Mouse (Mus musculus): ENCODE results near the gene Rbfox1. TPM values are rescaled to one million over a fixed set of nuclear protein-coding genes. Genes with fewer than 3 reads are reported as not detected.
A peak's percentile ranks its signal among the peaks of the same experiment; 100 is the strongest.

Gene Rbfox1
- total and polyA plus RNA-seq, 2 experiments from 2014 or later = 129 to 214 TPM

DNA sequence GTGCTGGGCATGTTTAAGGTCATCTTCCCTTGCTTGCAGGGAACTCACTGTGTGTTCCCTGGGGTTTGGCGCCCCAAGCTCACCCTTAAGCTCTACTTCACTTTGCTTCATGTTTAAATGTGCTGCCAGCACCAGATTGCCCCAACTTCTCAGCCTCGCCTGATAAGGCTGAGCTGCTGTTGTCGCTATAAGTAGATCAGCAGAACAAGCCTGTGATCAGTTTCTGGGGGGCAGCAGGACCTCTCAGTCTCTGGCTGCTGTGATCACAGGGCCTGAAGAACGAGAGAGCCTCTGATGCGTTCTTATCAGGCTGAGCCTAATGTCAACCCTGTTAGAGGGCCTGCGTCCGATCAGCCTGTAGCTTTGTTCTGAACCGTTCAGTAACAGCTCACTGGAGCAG is 1255.8 kb downstream of the Rbfox1 start:
- H3K9me3 ChIP-seq (ENCODE audit: low read length) = no peaks in the 10 kb centered on the region
- no peaks in the 10 kb centered on the region for H3K36me3 ChIP-seq (ENCODE audit: insufficient read depth)
- H3K4me1 ChIP-seq (ENCODE audit: insufficient read depth) = peaks cover 9% of the 10 kb centered on the region; the same call in 1 of the 2 replicates
- ATAC-seq (peak; percentile 6; the same call in 1 of the 2 replicates), DNase-seq (peak; percentile 35)
- 44% methylated on average over 8 of the region's 8 CpGs for WGBS
- no peak overlapping the region for H3K4me2 ChIP-seq (ENCODE audit: low read depth)
- H3K9ac ChIP-seq = no peak overlapping the region
- H3K27ac ChIP-seq (ENCODE audit: low read depth, low read length) = no peak overlapping the region
- no peaks in the 10 kb centered on the region for H3K27me3 ChIP-seq (ENCODE audit: insufficient read depth, low read length)
- H3K4me3 ChIP-seq (ENCODE audit: low read depth, low read length) = no peak overlapping the region
- no peak for TF ChIP-seq CTCF (IDR thresholded peaks at IDR 0.05; ENCODE audit: low read depth)

DNA sequence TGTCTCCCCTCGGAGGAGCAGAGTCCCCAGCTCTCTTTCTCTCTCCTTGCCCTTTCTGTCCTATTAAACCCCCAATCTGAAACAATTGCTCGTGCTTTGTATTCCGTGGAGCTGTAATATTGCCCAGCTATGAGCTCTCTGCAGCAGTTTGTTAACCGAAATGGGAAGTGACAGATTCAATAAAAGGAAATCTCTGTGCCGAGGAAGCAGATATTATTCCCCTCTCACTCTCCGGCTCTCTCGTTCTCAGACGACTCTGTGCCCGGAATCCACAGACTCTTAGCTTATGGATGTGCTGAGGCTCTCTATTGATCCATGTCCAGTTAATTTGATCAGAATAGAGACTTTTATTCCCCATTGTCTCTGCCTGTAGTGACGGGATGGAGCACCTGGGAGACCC is 1260.3 kb downstream of the Rbfox1 start:
- Histone ChIP-seq H3K9me3 (ENCODE audit: low read length) (no peaks in the 10 kb centered on the region), H3K9ac (no peak overlapping the region), H3K27me3 (ENCODE audit: insufficient read depth, low read length) (no peaks in the 10 kb centered on the region), H3K36me3 (ENCODE audit: insufficient read depth) (no peaks in the 10 kb centered on the region), H3K27ac (ENCODE audit: low read depth, low read length) (no peak overlapping the region), H3K4me2 (ENCODE audit: low read depth) (no peak overlapping the region), H3K4me3 (ENCODE audit: low read depth, low read length) (no peak overlapping the region), H3K4me1 (ENCODE audit: insufficient read depth) (peaks cover 19% of the 10 kb centered on the region)
- ATAC-seq (no peak), DNase-seq (no peak)
- TF ChIP-seq CTCF (IDR thresholded peaks at IDR 0.05; ENCODE audit: low read depth) = no peak
- WGBS = 31% methylated on average over 10 of the region's 10 CpGs

DNA sequence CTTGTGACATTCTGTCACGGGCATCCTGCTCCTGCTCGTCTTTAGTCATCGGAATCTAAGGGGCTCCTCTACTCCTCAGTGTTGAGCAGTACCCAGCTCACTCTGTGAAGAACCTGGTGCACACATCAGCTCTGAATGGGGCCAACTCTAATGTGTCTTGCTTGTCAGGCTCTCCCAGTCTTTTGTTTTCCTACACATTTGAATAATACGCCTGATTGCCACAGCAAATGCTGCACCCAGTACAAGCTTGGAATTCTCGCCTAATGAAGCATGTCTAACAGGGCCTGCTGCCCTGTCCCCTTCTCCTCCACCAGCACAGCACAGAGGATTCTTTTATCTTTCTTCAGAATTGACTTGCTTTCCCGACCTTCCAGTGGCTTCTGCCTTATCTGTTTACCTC is 1261.3 kb downstream of the Rbfox1 start:
- no peak overlapping the region for H3K27ac ChIP-seq (ENCODE audit: low read depth, low read length)

DNA sequence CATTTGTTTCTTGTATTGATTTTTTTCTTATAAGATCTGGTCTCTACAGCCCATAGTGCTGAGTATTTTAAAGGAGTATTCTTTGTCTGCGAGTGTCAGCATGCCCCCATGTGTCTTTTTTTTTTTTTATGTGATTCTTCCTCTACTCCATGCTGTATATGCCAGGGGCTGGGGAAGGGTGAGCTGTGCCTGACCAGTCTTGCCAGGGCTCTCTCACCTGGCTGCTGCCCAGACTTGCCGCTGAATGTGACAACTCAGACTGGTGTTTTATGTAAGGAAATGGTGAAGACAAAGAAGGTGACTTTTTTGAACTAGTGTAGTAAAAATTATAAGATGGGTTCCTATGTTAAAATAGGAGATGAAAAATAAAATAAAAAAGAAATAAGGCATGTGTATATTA is 1262.7 kb downstream of the Rbfox1 start:
- Histone ChIP-seq H3K9me3 (ENCODE audit: low read length) (no peaks in the 10 kb centered on the region), H3K4me3 (ENCODE audit: low read depth, low read length) (no peak overlapping the region), H3K4me1 (ENCODE audit: insufficient read depth) (peaks cover 14% of the 10 kb centered on the region), H3K36me3 (ENCODE audit: insufficient read depth) (no peaks in the 10 kb centered on the region), H3K9ac (no peak overlapping the region), H3K27me3 (ENCODE audit: insufficient read depth, low read length) (no peaks in the 10 kb centered on the region), H3K4me2 (ENCODE audit: low read depth) (no peak overlapping the region), H3K27ac (ENCODE audit: low read depth, low read length) (no peak overlapping the region)
- no peak for TF ChIP-seq CTCF (IDR thresholded peaks at IDR 0.05; ENCODE audit: low read depth)
- DNase-seq (no peak), ATAC-seq (no peak)
- 50% methylated on average over 2 of the region's 2 CpGs for WGBS

More for the DNA sequence above, 1261.3 kb downstream of the Rbfox1 start:
- 11% methylated on average over 6 of the region's 6 CpGs for WGBS
- ATAC-seq (peak; percentile 56; the same call in 1 of the 2 replicates), DNase-seq (peak; percentile 28)
- no peaks in the 10 kb centered on the region for H3K36me3 ChIP-seq (ENCODE audit: insufficient read depth)
- no peaks in the 10 kb centered on the region for H3K9me3 ChIP-seq (ENCODE audit: low read length)
- H3K9ac ChIP-seq = no peak overlapping the region
- no peaks in the 10 kb centered on the region for H3K27me3 ChIP-seq (ENCODE audit: insufficient read depth, low read length)
- no peak overlapping the region for H3K4me3 ChIP-seq (ENCODE audit: low read depth, low read length)
- H3K4me2 ChIP-seq (ENCODE audit: low read depth) = no peak overlapping the region
- H3K4me1 ChIP-seq (ENCODE audit: insufficient read depth) = peaks cover 14% of the 10 kb centered on the region
- no peak for TF ChIP-seq CTCF (IDR thresholded peaks at IDR 0.05; ENCODE audit: low read depth)

DNA sequence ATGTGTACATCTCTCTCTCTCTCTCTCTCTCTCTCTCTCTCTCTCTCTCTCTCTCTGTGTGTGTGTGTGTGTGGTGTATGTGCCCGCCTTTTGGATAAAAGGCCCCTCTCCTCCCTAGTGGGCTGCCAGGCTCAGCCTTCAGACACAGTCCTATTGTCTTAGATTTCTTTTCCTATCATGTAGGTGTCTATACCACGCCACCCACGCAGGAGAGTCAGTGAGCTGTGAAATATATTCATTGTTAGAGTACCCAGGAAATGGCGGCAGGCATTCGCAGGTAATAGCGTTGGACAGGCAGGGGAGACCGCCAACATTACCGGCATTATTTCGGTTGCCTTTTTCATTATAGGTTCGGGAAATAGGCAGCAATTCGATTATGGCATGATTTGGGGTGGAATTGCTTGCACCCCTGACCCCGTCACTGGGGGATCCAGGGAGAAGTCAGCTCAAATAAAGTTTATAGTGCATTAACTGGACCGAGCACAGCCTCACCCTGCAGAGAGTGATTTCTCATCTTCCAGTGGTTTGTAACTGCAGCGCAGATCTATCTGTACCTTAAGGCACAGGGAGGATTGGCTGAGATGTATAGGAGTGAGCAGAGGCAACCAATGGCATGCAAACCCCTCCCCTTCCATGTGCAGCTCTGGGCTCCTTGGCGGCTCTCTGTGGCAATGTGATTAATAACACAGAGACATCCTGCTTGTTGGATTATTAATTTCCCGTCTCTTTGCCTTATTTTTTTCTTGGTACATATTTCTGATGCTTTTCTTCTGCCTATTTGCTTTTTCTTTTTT is 1264.1 kb downstream of the Rbfox1 start:
- Histone ChIP-seq H3K27ac (ENCODE audit: low read depth, low read length) (no peak overlapping the region), H3K4me3 (ENCODE audit: low read depth, low read length) (no peak overlapping the region; the same call in 1 of the 2 replicates), H3K9ac (no peak overlapping the region), H3K36me3 (ENCODE audit: insufficient read depth) (no peaks in the 10 kb centered on the region), H3K4me2 (ENCODE audit: low read depth) (peak overlapping the region; percentile 30), H3K9me3 (ENCODE audit: low read length) (no peaks in the 10 kb centered on the region), H3K4me1 (ENCODE audit: insufficient read depth) (peaks cover 14% of the 10 kb centered on the region), H3K27me3 (ENCODE audit: insufficient read depth, low read length) (no peaks in the 10 kb centered on the region)
- 58% methylated on average over 16 of the region's 16 CpGs for WGBS
- ATAC-seq = peak; percentile 84
- DNase-seq = peak; percentile 58
- no peak for TF ChIP-seq CTCF (IDR thresholded peaks at IDR 0.05; ENCODE audit: low read depth)

DNA sequence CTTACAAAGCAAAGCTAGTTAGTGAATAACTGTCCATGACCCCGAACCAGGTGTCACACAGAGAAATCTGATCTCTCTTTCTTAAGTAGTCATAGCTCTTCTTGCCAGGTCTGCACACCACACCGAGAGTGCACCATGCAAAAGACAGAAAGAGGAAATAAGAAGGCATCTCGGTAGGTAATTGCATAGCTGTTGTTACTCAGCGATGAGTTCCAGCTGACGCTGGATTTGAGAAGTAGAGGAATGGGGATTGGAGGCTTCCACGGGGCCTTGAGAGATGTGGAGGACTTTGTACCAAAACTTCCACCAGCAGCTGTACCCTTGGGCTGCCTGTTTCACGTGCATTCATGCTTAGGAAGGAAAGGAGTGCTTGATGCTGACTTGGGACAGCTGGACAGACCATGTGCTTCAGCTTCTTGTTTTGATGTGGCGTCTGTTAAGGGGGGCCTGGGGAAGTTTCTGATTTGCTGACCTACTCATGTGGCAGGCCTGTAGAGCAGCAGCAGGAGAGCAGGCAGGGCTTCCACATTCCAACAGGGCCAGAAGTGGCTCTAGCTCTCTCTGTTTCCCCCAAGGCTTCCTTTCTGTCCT is 1265.1 kb downstream of the Rbfox1 start:
- peak overlapping the region; percentile 10 for H3K4me2 ChIP-seq (ENCODE audit: low read depth)
- no peak overlapping the region; the same call in 1 of the 2 replicates for H3K4me3 ChIP-seq (ENCODE audit: low read depth, low read length)
- peaks cover 14% of the 10 kb centered on the region for H3K4me1 ChIP-seq (ENCODE audit: insufficient read depth)
- WGBS = 34% methylated on average over 8 of the region's 8 CpGs
- no peak overlapping the region; the same call in 1 of the 2 replicates for H3K27ac ChIP-seq (ENCODE audit: low read depth, low read length)
- DNase-seq = peak; percentile 38
- H3K9ac ChIP-seq = no peak overlapping the region
- TF ChIP-seq CTCF (IDR thresholded peaks at IDR 0.05; ENCODE audit: low read depth) = no peak
- H3K27me3 ChIP-seq (ENCODE audit: insufficient read depth, low read length) = no peaks in the 10 kb centered on the region
- H3K9me3 ChIP-seq (ENCODE audit: low read length) = no peaks in the 10 kb centered on the region
- ATAC-seq = peak; percentile 46
- H3K36me3 ChIP-seq (ENCODE audit: insufficient read depth) = no peaks in the 10 kb centered on the region

DNA sequence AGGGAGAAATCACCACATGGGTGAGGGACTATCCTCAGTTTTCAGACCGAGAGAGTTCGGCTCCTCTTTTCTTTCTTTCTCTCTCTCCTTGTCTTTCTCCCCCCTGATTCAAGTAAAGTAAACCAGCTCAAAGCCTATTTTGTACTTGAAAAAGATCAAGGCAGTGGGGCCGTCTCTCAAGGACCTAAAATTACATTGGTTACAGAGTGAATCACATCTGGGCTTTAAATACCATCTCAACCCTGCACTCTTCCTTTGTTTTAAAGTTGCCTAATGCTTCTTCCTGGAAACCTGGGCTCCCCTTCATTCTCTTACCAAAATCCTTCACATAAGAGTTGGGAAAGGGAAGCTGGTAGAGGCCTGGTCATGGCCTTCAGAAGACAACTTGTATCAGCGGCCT is 1267.2 kb downstream of the Rbfox1 start:
- Histone ChIP-seq H3K4me3 (ENCODE audit: low read depth, low read length) (no peak overlapping the region), H3K36me3 (ENCODE audit: insufficient read depth) (no peaks in the 10 kb centered on the region), H3K27ac (ENCODE audit: low read depth, low read length) (no peak overlapping the region), H3K27me3 (ENCODE audit: insufficient read depth, low read length) (no peaks in the 10 kb centered on the region), H3K4me1 (ENCODE audit: insufficient read depth) (no peaks in the 10 kb centered on the region), H3K9ac (no peak overlapping the region), H3K4me2 (ENCODE audit: low read depth) (no peak overlapping the region), H3K9me3 (ENCODE audit: low read length) (no peaks in the 10 kb centered on the region)
- no peak for TF ChIP-seq CTCF (IDR thresholded peaks at IDR 0.05; ENCODE audit: low read depth)
- DNase-seq (no peak), ATAC-seq (no peak)
- WGBS = 72% methylated on average over 4 of the region's 4 CpGs

Measured in forebrain, postnatal 0 days (tissue).